Mouse (Mus musculus): ENCODE measurements around the gene Abcb7. TPM values are rescaled to one million over a fixed set of nuclear protein-coding genes. Genes with fewer than 3 reads are reported as not detected.
A peak's percentile ranks its signal among the peaks of the same experiment; 100 is the strongest.

The Abcb7 gene
- total RNA-seq (2021): 10 to 100 TPM; 17.4 to 27.3 TPM
- long read RNA-seq, experiment 1, full-length matches to known transcripts: 3 of 121 reads
- long read RNA-seq, experiment 1, partial matches to known transcripts: 0 of 121 reads
- long read RNA-seq, experiment 1, other reads (novel, unspliced or antisense): 118 of 121 reads
- long read RNA-seq, experiment 2, full-length matches to known transcripts: 3 of 184 reads
- long read RNA-seq, experiment 2, partial matches to known transcripts: 1 of 184 reads
- long read RNA-seq, experiment 2, other reads (novel, unspliced or antisense): 180 of 184 reads

DNA sequence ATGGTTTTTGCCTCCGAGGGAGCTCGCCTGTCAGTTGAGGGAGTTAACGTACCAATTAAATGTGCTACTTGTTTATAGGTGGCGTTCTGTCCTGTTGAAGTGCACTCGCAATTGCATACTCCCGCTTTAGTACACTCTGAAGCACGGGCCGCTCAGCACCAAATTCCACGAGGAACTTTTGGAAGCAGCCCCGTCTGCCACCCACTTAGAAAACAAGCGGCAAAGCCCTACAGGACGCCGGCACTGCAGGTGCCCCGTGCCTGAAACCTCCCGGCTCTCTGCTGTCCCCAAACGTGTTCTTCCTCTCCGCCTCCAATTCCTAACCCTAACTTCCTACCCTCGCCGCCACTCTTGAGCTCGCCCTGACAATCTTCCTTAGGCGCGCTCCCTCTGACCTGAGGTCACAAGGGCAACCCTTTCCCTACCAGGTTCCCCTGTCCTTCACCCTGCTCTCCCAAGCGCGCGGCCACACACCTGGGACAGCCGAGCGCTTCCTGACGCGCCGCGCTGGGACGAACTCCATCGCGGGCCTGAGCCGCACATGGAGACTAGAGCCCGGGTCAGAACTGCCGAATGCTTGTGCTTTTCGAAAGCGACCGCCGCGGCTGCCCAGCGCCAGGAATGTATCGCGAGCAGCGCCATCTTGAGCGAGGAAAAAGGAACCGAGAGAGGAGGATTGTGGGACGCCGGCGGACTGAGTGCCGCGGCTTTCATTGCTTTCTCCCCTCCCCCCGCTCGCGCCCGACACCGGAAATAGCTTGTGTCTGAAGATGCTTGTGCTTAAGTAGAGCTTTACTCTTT is at the start of gene Abcb7:
Gene Abcb7 (minus strand): TSS at position 674 of the 801 bp plus-strand sequence.
- peak; percentile 60 to 85 for DNase-seq (ENCODE audit: low spot score in 2 of 2)

DNA sequence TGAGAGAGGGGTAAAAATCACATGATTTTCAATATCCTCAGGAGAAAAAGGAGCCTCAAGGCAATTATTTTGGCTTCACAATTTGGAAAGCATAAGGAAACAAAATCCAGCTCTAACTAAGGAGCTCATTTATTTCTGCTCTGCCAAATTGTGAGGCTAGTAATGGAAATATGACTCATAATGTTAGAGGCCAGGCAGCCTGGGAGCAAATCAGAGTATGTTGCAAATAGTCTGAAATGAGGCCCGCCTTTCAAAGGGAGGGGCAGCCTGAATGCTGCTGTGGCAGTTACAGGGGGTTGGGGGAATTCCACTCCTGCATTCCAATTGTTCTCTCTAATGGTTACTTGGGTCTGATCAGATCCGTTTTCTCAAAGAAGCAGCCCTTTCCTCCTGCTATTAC is 48.1 kb upstream of the Abcb7 start:
- DNase-seq (ENCODE audit: low spot score in 2 of 2): peak in 1 of 2 experiments; percentile 9

DNA sequence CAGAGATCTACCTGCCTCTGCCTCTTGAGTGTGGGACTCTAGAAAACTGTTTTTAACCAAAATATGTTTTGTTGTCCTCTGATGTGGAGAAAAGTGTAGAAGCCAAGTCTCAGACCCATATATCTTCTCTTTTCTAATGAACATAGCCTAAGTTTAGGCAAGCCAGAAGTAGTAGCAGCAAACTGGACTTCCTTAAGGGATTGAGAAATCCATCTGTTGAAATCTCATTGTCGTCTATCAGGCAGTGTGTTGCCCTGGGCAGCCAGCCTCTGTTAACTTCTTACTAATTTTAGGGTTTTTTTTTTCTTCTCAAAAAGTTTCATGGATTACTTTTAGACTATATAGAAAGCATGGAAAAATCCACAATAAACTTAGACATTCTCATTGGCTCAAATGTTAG is 38.8 kb upstream of the Abcb7 start:
- DNase-seq (ENCODE audit: low spot score in 2 of 2): no peak

- no peak for DNase-seq (ENCODE audit: low spot score in 2 of 2)
These were observed 19.8 kb upstream of the Abcb7 start for GRCm38 (mm10) chrX:104433456-104433855.

- no peak for DNase-seq (ENCODE audit: low spot score in 2 of 2)
These were observed 14.5 kb upstream of the Abcb7 start for GRCm38 (mm10) chrX:104428108-104428507.

- DNase-seq (ENCODE audit: low spot score in 2 of 2): no peak
These were observed 339 bp upstream of the Abcb7 start for GRCm38 (mm10) chrX:104413995-104414394.

- DNase-seq (ENCODE audit: low spot score in 2 of 2): no peak
These were observed 5.5 kb downstream of the Abcb7 start for GRCm38 (mm10) chrX:104408137-104408536.

GRCm38 (mm10) chrX:104402463-104402862 is 11.2 kb downstream of the Abcb7 start:
- no peak for DNase-seq (ENCODE audit: low spot score in 2 of 2)

DNA sequence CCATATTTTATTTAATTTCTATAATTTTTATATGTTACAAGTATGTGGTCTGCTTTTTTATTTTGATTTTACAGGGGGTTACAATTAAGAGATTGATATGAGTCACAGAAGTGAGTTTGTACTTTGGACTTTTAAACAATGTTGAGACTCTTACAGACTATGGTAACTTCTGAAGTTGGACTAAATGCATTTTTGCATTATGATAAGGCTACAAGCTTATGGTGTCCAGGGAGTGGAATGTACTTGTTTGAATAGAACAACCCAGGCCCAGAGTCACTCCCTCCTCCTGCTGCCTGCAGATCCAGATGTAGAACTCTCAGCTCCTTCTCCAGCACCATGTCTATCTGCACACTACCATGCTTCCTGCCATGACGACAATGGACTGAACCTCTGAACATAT is 12.5 kb downstream of the Abcb7 start:
- no peak for DNase-seq (ENCODE audit: low spot score in 2 of 2)

GRCm38 (mm10) chrX:104397526-104397925 is 16.1 kb downstream of the Abcb7 start:
- no peak for DNase-seq (ENCODE audit: low spot score in 2 of 2)

GRCm38 (mm10) chrX:104359686-104360085 is 54.0 kb downstream of the Abcb7 start:
- no peak for DNase-seq (ENCODE audit: low spot score in 2 of 2)

GRCm38 (mm10) chrX:104355842-104356241 is 57.8 kb downstream of the Abcb7 start:
- no peak for DNase-seq (ENCODE audit: low spot score in 2 of 2)

- peak in 1 of 2 experiments; percentile 11 for DNase-seq (ENCODE audit: low spot score in 2 of 2)
These were observed 65.5 kb downstream of the Abcb7 start for GRCm38 (mm10) chrX:104348146-104348545.

DNA sequence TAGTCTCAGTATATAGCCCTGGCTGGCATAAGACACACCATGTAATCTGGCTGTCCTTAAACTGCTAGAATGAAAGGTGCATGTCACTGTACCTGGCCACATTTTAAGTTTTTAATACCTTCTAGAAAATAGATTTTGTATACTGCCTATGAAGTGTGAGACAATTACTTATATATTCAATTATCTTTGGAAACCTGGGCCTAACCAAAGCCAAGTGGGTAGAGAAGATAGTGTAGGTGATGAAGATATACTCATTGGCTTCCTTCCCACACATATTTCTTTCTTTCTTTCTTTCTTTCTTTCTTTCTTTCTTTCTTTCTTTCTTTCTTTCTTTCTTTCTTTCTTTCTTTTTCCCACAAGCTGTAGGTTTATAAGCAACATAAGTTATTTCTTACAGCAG is 121.9 kb downstream of the Abcb7 start:
- no peak for DNase-seq (ENCODE audit: low spot score in 2 of 2)

DNA sequence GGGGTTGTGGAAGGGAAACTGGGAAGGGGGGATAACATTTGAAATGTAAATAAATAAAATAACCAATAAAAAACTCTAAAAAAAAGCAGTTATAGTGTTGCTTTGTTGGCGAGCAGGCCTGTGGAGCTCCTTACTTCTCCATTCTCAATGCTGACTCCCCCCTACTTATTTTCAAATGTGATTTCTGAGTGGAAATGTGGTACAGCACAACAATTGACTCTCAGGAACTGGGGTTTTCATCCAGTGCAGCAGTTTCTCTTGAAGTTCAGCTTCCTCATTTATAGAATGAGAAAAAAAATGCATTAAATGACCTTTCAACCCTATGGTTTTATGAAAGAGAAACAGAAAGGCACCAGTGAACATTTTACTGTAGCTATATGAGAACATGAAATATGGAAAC is 133.8 kb downstream of the Abcb7 start:
- DNase-seq (ENCODE audit: low spot score in 2 of 2): no peak

GRCm38 (mm10) chrX:104264371-104264770 is 149.3 kb downstream of the Abcb7 start:
- DNase-seq (ENCODE audit: low spot score in 2 of 2): no peak

- no peak for DNase-seq (ENCODE audit: low spot score in 2 of 2)
These were observed 151.2 kb downstream of the Abcb7 start for GRCm38 (mm10) chrX:104262468-104262867.

GRCm38 (mm10) chrX:104256561-104256960 is 157.1 kb downstream of the Abcb7 start:
- no peak for DNase-seq (ENCODE audit: low spot score in 2 of 2)

Data from gastrocnemius, postnatal 4 days (tissue).